7 mouse cellular contexts compared by ENCODE assay signal in genomic region chr1:168416729-168417437, GRCm38 (mm10). TPM values are rescaled to one million over a fixed set of nuclear protein-coding genes. Genes with fewer than 3 reads are reported as not detected.
DNase-seq lines count a peak whose midpoint lies in the region; ATAC-seq and TF ChIP-seq lines count a peak whose summit lies in the region.

No protein-coding gene starts in this region.

- H3K4me1 ChIP-seq in forebrain, embryonic 10.5 days = peaks cover 78% of the 10 kb centered on the region
- H3K4me1 ChIP-seq in stomach, embryonic 16.5 days (ENCODE audit: control insufficient read depth, insufficient read depth, low read length) = peaks cover 15% of the 10 kb centered on the region
- H3K4me1 ChIP-seq in lung, adult 2 months (ENCODE audit: control insufficient read depth, insufficient read depth, low read length) = peaks cover 5% of the 10 kb centered on the region

- peak; percentile 40; the same call in 1 of the 2 replicates for ATAC-seq in stomach, embryonic 16.5 days (ENCODE audit: insufficient read depth, low FRiP score)

- peak; percentile 41 for DNase-seq in retina, postnatal 1 day
- DNase-seq in retina, embryonic 14.5 days (ENCODE audit: low spot score) = no peak
- DNase-seq in forebrain, embryonic 10.5 days (ENCODE audit: extremely low spot score, low spot score) = peak; percentile 52
- peak; percentile 54 to 71 for DNase-seq in kidney, postnatal 4 days
- DNase-seq in thymus, postnatal 25 days = no peak
- DNase-seq in lung, adult 2 months = no peak

- 8% methylated on average over 11 of the region's 11 CpGs for whole genome bisulfite sequencing in forebrain, embryonic 10.5 days
- WGBS in stomach, embryonic 16.5 days = 27% methylated on average over 11 of the region's 11 CpGs
- WGBS in lung, adult 2 months = 40% methylated on average over 11 of the region's 11 CpGs

- H3K4me2 ChIP-seq in stomach, embryonic 16.5 days (ENCODE audit: low read depth, low read length) = no peak overlapping the region

- H3K4me3 ChIP-seq in forebrain, embryonic 10.5 days = peak overlapping the region; percentile 32
- no peak overlapping the region for H3K4me3 ChIP-seq in stomach, embryonic 16.5 days (replicated peaks; ENCODE audit: low read length)
- H3K4me3 ChIP-seq in lung, adult 2 months (replicated peaks; ENCODE audit: extremely low read depth, low read depth, low read length) = no peak overlapping the region

- no peaks in the 10 kb centered on the region for H3K9me3 ChIP-seq in forebrain, embryonic 10.5 days
- H3K9me3 ChIP-seq in stomach, embryonic 16.5 days (replicated peaks; ENCODE audit: control insufficient read depth, low read length) = no peaks in the 10 kb centered on the region

- H3K27me3 ChIP-seq in forebrain, embryonic 10.5 days (ENCODE audit: poor library complexity, severe bottlenecking) = no peaks in the 10 kb centered on the region
- no peaks in the 10 kb centered on the region for H3K27me3 ChIP-seq in stomach, embryonic 16.5 days (ENCODE audit: control insufficient read depth, insufficient read depth, low read length)

- peaks cover 69% of the 10 kb centered on the region for H3K36me3 ChIP-seq in forebrain, embryonic 10.5 days (replicated peaks)
- no peaks in the 10 kb centered on the region for H3K36me3 ChIP-seq in stomach, embryonic 16.5 days (ENCODE audit: control insufficient read depth, insufficient read depth, low read length)

- no peak for TF ChIP-seq CTCF in lung, adult 2 months (IDR thresholded peaks at IDR 0.05; ENCODE audit: insufficient read depth, low read length)

- 0 out of 2 replicates have a peak overlapping the region, but pooled peaks have one; percentile 13 for H3K9ac ChIP-seq in stomach, embryonic 16.5 days (ENCODE audit: low read length)

- TF ChIP-seq POLR2A in lung, adult 2 months (IDR thresholded peaks at IDR 0.05; ENCODE audit: borderline replicate concordance, extremely low read depth, low read depth, low read length) = no peak

- peak overlapping the region; percentile 86 for H3K27ac ChIP-seq in forebrain, embryonic 10.5 days
- no peak overlapping the region for H3K27ac ChIP-seq in stomach, embryonic 16.5 days (ENCODE audit: low read length)

RNA-seq across cellular contexts. Expression of gene Pbx1, which starts 15.2 kb away (rescaled TPM):
- 38.2 and 38.8 TPM in 2 replicates for polyA plus RNA-seq in forebrain, embryonic 10.5 days (2016; fragmentation: Nextera tagmentation; extraction: Ambion mirVana)
- 32.4 and 35.6 TPM in 2 replicates for polyA plus RNA-seq in stomach, embryonic 16.5 days (2015; fragmentation: Nextera tagmentation; extraction: Ambion mirVana)
- 45.2 and 56.8 TPM in 2 replicates for polyA plus RNA-seq in lung, adult 2 months (2012; rRNA removed)

Comparison
In these comparisons a context has a peak if more than half of its experiments do, and no peak if none do; other contexts are left out.
1. DNase-seq: peak in retina, postnatal 1 day (single experiment), forebrain, embryonic 10.5 days (single experiment) and kidney, postnatal 4 days (2 of 2); none in retina, embryonic 14.5 days (single experiment), thymus, postnatal 25 days (single experiment) and lung, adult 2 months (single experiment).